Mouse (Mus musculus): Measurements from ENCODE around the gene 1700017B05Rik.

1700017B05Rik gene

GRCm38 (mm10) chr9:57272902-57273804, 10.7 kb upstream of the 1700017B05Rik start:
- no peak for DNase-seq (ENCODE audit: extremely low spot score, low spot score)

- no peak for DNase-seq (ENCODE audit: extremely low spot score, low spot score)
Measured at GRCm38 (mm10) chr9:57271837-57272562, 9.6 kb upstream of the 1700017B05Rik start.

GRCm38 (mm10) chr9:57271081-57271480, 8.7 kb upstream of the 1700017B05Rik start:
- no peak for DNase-seq (ENCODE audit: extremely low spot score, low spot score)

DNA sequence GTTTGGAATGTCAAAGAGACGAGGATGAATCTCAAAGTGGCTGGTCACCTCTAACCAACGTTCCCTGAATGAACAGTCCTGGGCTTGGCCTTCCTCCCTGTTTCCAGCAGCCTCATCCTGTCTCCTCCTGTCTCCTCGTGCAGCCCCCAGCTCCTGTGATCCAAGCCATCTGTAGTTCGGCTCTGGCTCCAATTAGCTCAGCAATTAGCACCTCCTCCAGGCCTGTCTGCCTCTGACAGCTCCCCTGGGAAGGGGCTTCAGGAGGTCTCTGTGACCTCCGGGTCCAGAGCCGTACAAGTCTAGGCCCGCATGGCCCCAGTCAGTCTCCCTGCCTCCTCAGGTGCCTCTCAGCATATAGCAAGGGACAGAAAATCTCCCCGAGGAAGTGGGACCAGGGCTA, 8.0 kb upstream of the 1700017B05Rik start:
- no peak for DNase-seq (ENCODE audit: extremely low spot score, low spot score)

DNA sequence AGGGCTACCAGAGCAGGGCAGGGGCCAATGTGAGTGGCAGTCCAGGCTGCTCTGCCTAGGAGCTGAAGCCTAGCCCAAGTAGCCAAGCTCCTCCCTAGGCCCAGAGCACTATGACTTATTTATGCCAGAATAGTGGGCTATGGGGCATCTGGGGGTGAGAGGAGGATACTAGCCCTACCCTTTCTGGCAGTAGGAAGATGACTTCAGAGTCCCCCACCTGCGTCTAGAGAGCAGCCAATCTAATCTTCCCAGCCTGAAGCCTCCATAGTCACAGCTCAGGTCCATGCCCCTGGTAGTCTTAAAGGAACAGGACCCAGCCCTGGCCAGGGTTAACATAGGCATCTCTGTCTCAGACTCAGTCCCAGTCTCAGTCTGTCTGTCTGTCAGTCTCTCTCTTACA, 7.0 kb upstream of the 1700017B05Rik start:
- DNase-seq (ENCODE audit: extremely low spot score, low spot score), result no peak

DNA sequence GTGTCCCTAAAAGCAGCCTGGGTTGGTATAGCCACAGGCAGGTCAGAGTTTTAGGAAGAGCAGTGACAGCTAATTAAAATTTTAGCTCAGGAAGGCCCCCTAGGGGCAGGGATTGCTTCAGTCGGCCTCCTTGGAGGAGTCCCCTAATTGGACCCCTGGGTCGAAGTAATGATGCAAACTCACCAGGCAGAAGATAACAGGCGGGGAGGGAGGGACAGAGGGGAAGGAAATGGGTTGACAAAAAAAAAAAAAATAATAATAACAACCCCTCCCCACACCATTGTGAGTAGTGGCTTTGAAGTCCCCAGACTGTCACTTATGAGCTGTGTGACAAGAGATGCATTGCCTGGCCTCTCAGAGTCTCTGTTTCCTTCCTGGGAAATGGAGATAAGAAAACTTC, 6.2 kb upstream of the 1700017B05Rik start:
- DNase-seq (ENCODE audit: extremely low spot score, low spot score), result no peak

GRCm38 (mm10) chr9:57268078-57268477, 5.7 kb upstream of the 1700017B05Rik start:
- DNase-seq (ENCODE audit: extremely low spot score, low spot score), result no peak

DNA sequence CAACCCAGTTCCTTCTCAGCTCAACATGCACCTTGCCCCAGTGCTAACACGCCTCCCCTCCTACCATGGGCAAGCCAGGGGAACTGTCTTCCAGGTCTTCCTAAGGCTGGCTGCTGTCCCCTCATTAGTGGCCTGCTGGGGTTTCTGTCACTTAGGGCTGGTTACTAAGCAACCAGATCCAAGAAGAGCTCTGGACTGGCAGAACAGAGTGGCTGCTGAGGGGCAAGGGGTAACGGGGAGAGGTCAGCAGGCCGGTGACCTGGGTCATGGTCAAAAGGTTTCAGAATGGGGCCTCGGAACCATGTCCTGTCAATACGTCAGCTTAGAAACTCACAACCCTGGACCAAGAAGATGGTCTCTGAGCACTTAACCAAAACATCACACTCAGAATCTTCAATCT, 5.0 kb upstream of the 1700017B05Rik start:
- no peak for DNase-seq (ENCODE audit: extremely low spot score, low spot score)

DNA sequence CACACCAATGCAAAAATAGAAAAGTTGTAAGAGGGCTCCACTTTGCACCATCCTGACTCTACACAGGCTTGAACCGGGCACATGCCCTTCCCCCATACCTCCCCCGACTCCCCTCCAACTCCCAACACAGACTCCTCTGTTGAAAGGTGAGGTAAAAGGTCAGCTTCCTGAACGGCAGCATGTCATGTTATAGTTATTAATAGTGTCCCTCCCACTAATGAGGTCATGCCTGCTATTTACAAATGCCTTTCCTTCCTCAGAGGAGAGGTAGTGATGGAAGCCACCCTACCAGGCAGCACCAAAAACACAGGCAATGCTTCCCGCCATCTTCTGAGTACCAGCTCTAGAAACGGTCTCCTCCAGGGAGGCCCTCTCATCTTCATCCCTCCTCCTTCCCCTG, 2.7 kb upstream of the 1700017B05Rik start:
- no peak for DNase-seq (ENCODE audit: extremely low spot score, low spot score)

DNA sequence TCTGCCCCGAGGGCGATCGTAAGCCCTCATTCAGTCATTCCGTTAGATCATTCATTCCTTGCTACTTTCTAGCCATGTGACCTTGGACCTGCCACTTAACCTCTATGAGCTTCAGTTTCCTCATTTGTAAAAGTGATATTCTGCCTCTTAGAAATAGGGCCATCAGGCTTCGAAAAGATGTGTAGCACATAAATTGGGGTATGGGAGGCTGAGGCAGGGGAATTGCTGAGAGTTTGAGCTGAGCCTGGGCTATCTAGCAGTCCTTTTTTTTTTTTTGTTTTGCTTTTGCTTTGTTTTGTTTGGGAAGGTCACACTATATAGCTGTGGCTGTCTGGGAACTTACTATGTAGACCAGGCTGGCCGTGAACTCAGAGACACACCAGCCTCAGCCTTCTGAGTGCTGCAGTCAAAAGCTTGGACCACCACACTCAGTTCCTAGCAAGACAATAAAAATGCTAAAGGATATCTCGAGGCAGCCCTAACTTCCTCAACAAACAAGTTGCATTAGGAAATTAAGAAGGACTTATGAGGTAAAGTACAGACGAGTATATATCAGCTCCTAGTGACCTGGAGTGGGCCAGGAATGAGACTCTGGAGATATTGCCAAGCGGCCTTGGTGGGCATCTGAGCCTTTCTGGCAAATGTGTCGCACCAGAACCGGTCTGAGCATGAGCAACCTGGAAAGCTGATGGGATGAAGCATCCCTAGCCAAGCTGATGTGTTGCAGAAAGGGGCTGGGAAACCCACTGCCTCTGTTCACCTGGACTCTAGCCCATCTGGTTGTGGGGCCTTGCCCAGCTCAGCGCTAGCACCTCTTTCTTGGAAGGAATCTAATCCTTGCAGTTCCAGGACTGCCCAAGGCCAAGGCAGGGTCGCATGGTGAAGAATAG, 628 bp upstream of the 1700017B05Rik start:
- no peak for DNase-seq (ENCODE audit: extremely low spot score, low spot score)

DNA sequence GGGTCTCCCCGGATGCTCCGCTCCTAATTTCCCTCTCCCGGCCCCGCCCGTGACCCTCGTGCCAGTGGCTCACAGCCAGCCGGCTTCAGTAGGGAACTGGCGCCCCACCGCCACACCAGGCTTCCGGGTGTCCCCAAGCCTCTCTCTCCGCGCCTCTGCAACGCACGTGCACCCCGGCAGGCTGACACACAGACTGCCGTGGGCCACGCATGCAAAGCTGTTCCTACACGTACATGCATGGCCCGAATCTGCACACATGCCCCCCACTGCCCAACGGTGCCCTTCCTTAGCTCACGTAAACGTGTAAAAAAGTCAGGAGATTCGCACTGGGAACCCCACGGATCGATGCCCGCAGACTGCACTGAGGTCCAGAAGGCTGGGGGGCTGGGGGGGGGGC, 898 bp downstream of the 1700017B05Rik start:
- DNase-seq (ENCODE audit: extremely low spot score, low spot score), result peak; percentile 57

- no peak for DNase-seq (ENCODE audit: extremely low spot score, low spot score)
Measured at GRCm38 (mm10) chr9:57260940-57261339, 1.5 kb downstream of the 1700017B05Rik start.

GRCm38 (mm10) chr9:57259736-57260135, 2.7 kb downstream of the 1700017B05Rik start:
- DNase-seq (ENCODE audit: extremely low spot score, low spot score), result peak; percentile 90

DNA sequence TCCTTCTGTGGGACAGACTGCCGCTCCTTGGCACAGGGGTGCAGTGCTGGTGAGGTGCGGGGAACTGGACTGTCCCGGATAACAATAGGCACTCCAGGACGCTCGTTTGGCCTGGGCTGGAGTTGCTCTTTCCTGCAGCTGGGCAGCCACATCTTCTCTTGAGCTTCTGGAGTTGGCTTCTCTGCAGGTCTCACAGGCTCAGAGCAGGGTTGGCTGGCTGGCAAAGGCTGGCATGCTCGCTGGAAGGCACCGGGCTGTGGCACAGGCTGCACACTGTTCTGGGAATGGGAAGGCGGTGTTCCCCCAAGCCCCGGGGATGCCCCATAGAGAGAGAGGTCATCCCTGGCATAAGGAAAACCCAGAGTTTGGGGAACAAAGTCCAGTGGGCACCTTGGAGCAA, 4.8 kb downstream of the 1700017B05Rik start:
- DNase-seq (ENCODE audit: extremely low spot score, low spot score), result no peak

- DNase-seq (ENCODE audit: extremely low spot score, low spot score), result no peak
Measured at GRCm38 (mm10) chr9:57256861-57257260, 5.6 kb downstream of the 1700017B05Rik start.

DNA sequence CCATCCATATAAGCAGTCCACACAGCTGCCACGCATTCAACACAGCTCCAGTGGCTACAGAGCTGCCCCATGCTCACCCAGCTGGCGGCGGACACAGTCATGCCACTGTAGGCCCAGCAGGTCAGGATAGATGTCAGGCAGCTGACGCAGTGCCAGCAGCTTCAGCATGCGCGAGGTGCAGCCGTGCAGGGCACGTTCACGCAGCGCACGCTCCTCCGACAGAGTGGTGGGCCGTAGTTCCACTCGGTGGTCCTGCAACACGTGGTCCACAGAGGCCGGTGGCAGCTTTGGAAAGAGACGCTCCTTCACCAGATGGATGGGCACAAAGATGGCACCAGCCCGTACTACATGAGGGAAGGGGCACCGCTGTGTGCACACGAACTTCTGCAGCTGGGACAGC, 6.1 kb downstream of the 1700017B05Rik start:
- no peak for DNase-seq (ENCODE audit: extremely low spot score, low spot score)

- DNase-seq (ENCODE audit: extremely low spot score, low spot score), result no peak
Measured at GRCm38 (mm10) chr9:57254823-57255495, 7.5 kb downstream of the 1700017B05Rik start.

- no peak for DNase-seq (ENCODE audit: extremely low spot score, low spot score)
Measured at GRCm38 (mm10) chr9:57254061-57254460, 8.4 kb downstream of the 1700017B05Rik start.

- DNase-seq (ENCODE audit: extremely low spot score, low spot score), result no peak
Measured at GRCm38 (mm10) chr9:57251139-57251538, 11.3 kb downstream of the 1700017B05Rik start.

DNA sequence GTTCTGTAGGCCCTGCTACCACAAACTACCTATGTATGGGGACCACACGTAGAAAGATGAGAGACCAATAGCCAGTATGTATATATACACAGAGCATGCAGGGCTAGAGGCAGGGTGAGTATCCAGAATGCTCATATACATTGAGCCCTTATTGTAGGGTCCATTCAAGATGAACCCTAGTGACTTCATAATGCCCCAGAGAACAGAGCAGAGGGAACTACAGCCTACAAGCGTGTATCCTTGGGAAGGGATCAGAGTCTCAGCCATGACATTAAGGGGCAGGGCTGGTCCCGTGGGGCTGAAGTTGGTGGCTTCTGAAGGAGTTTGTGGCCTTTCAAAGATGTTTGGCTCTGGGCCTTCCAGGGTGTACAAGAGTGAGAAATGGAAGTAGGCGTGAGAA, 12.4 kb downstream of the 1700017B05Rik start:
- no peak for DNase-seq (ENCODE audit: extremely low spot score, low spot score)
